Mouse (Mus musculus) heart, embryonic 10.5 days (tissue): Measurements from ENCODE around the gene Gpr107. TPM values are rescaled to one million over a fixed set of nuclear protein-coding genes. Genes with fewer than 3 reads are reported as not detected.

Experiments
- DNase-seq: peaks from one replicate; pipeline ENCODE4 v3.0.0-alpha.2; 2017; ENCODE audit warnings: low spot score
- H3K27ac ChIP-seq: fragments of 300-500 bp; sonication (generic); 2 replicates; pipeline ENCODE4 v1.5.1; 2016; ENCODE audit warnings: mild to moderate bottlenecking
- H3K27me3 ChIP-seq: fragments of 300-500 bp; sonication (generic); 2 replicates; pipeline ENCODE4 v1.6.1; 2016; ENCODE audit warnings: mild to moderate bottlenecking; ENCODE audit not compliant: poor library complexity, insufficient read depth, severe bottlenecking
- H3K36me3 ChIP-seq: fragments of 300-500 bp; sonication (generic); 2 replicates; pipeline ENCODE4 v1.6.1; 2016; ENCODE audit warnings: mild to moderate bottlenecking, moderate library complexity
- H3K4me1 ChIP-seq: fragments of 300-500 bp; sonication (generic); 2 replicates; pipeline ENCODE4 v1.6.1; 2016; ENCODE audit warnings: mild to moderate bottlenecking
- H3K4me3 ChIP-seq: fragments of 300-500 bp; sonication (generic); 2 replicates; pipeline ENCODE4 v1.5.1; 2016; ENCODE audit warnings: mild to moderate bottlenecking, moderate library complexity
- H3K9me3 ChIP-seq: fragments of 300-500 bp; sonication (generic); 2 replicates; pipeline ENCODE4 v1.6.1; 2016; ENCODE audit warnings: mild to moderate bottlenecking, moderate library complexity
- WGBS: fragments of 180-500 bp; shearing (Covaris S2); methylation state at CpG from one replicate; pipeline ENCODE4 v1.1.7; 2016; 5-methylcytosine and 5-hydroxymethylcytosine counted together
- polyA plus RNA-seq: library from polyadenylated mRNA; unstranded; fragments of >200 nt; fragmentation: Nextera tagmentation; extraction: Ambion mirVana; gene quantifications from 2 replicates; pipeline ENCODE4 v1.2.1, GENCODE M21; 2016

Gene Gpr107
- polyA plus RNA-seq, 1 experiment from 2014 or later, result 37.4 TPM

GRCm38 (mm10) chr2:31198621-31199020, 46.5 kb downstream of the Gpr107 start:
- no peaks in the 10 kb centered on the region for H3K27me3 ChIP-seq
- peak overlapping the region; percentile 77 for H3K27ac ChIP-seq
- H3K4me1 ChIP-seq, result peaks cover 66% of the 10 kb centered on the region
- H3K36me3 ChIP-seq, result peaks cover 43% of the 10 kb centered on the region
- H3K4me3 ChIP-seq, result no peak overlapping the region
- WGBS, result 68% methylated on average over 4 of the region's 4 CpGs
- no peaks in the 10 kb centered on the region for H3K9me3 ChIP-seq
- no peak for DNase-seq

GRCm38 (mm10) chr2:31200051-31200450, 47.9 kb downstream of the Gpr107 start:
- Histone ChIP-seq H3K36me3 (peaks cover 43% of the 10 kb centered on the region), H3K4me1 (peaks cover 71% of the 10 kb centered on the region), H3K4me3 (no peak overlapping the region), H3K27ac (peak overlapping the region; percentile 62), H3K27me3 (no peaks in the 10 kb centered on the region), H3K9me3 (no peaks in the 10 kb centered on the region)
- DNase-seq, result no peak
- 59% methylated on average over 2 of the region's 2 CpGs for WGBS

- H3K36me3 ChIP-seq, result peaks cover 34% of the 10 kb centered on the region
- DNase-seq, result no peak
- no peaks in the 10 kb centered on the region for H3K9me3 ChIP-seq
- WGBS, result 48% methylated on average over 7 of the region's 7 CpGs
- no peaks in the 10 kb centered on the region for H3K27me3 ChIP-seq
- no peak overlapping the region for H3K4me3 ChIP-seq
- H3K27ac ChIP-seq, result peak overlapping the region; percentile 81
- peaks cover 84% of the 10 kb centered on the region for H3K4me1 ChIP-seq
Observed at GRCm38 (mm10) chr2:31201851-31202250, 49.7 kb downstream of the Gpr107 start.

- no peak overlapping the region for H3K4me3 ChIP-seq
- WGBS, result 39% methylated on average over 3 of the region's 3 CpGs
- H3K9me3 ChIP-seq, result no peaks in the 10 kb centered on the region
- peak overlapping the region; percentile 81 for H3K27ac ChIP-seq
- peaks cover 84% of the 10 kb centered on the region for H3K4me1 ChIP-seq
- no peaks in the 10 kb centered on the region for H3K27me3 ChIP-seq
- peaks cover 31% of the 10 kb centered on the region for H3K36me3 ChIP-seq
- DNase-seq, result no peak
Observed at GRCm38 (mm10) chr2:31202357-31202756, 50.2 kb downstream of the Gpr107 start.

GRCm38 (mm10) chr2:31202956-31203355, 50.8 kb downstream of the Gpr107 start:
- H3K27ac ChIP-seq, result peak overlapping the region; percentile 81
- H3K36me3 ChIP-seq, result peaks cover 29% of the 10 kb centered on the region
- peaks cover 85% of the 10 kb centered on the region for H3K4me1 ChIP-seq

GRCm38 (mm10) chr2:31204677-31205076, 52.6 kb downstream of the Gpr107 start:
- WGBS, result 72% methylated on average over 5 of the region's 5 CpGs
- peak overlapping the region; percentile 82 for H3K27ac ChIP-seq
- peaks cover 36% of the 10 kb centered on the region for H3K36me3 ChIP-seq
- H3K4me3 ChIP-seq, result no peak overlapping the region
- peaks cover 92% of the 10 kb centered on the region for H3K4me1 ChIP-seq
- H3K9me3 ChIP-seq, result no peaks in the 10 kb centered on the region
- DNase-seq, result no peak
- H3K27me3 ChIP-seq, result no peaks in the 10 kb centered on the region

More at GRCm38 (mm10) chr2:31202956-31203355, 50.8 kb downstream of the Gpr107 start:
- 79% methylated on average over 4 of the region's 4 CpGs for WGBS
- no peak overlapping the region for H3K4me3 ChIP-seq
- H3K27me3 ChIP-seq, result no peaks in the 10 kb centered on the region
- DNase-seq, result no peak
- H3K9me3 ChIP-seq, result no peaks in the 10 kb centered on the region

- Histone ChIP-seq H3K4me3 (no peak overlapping the region), H3K9me3 (no peaks in the 10 kb centered on the region), H3K27ac (peak overlapping the region; percentile 82), H3K4me1 (peaks cover 91% of the 10 kb centered on the region), H3K36me3 (peaks cover 51% of the 10 kb centered on the region), H3K27me3 (no peaks in the 10 kb centered on the region)
- DNase-seq, result no peak
- 82% methylated on average over 4 of the region's 4 CpGs for WGBS
Observed at GRCm38 (mm10) chr2:31206211-31206610, 54.1 kb downstream of the Gpr107 start.

- H3K9me3 ChIP-seq, result no peaks in the 10 kb centered on the region
- DNase-seq, result no peak
- WGBS, result 69% methylated on average over 8 of the region's 8 CpGs
- H3K27ac ChIP-seq, result peak overlapping the region; percentile 82
- peaks cover 91% of the 10 kb centered on the region for H3K4me1 ChIP-seq
- peaks cover 51% of the 10 kb centered on the region for H3K36me3 ChIP-seq
- H3K4me3 ChIP-seq, result no peak overlapping the region
- no peaks in the 10 kb centered on the region for H3K27me3 ChIP-seq
Observed at GRCm38 (mm10) chr2:31206882-31207281, 54.8 kb downstream of the Gpr107 start.

GRCm38 (mm10) chr2:31208544-31209142, 56.5 kb downstream of the Gpr107 start:
- DNase-seq, result peak; percentile 82
- Histone ChIP-seq H3K27ac (peak overlapping the region; percentile 82), H3K4me3 (no peak overlapping the region), H3K36me3 (peaks cover 62% of the 10 kb centered on the region), H3K9me3 (no peaks in the 10 kb centered on the region), H3K27me3 (no peaks in the 10 kb centered on the region), H3K4me1 (peaks cover 91% of the 10 kb centered on the region)
- 64% methylated on average over 13 of the region's 13 CpGs for WGBS

GRCm38 (mm10) chr2:31209525-31209924, 57.4 kb downstream of the Gpr107 start:
- DNase-seq, result no peak
- Histone ChIP-seq H3K4me3 (no peak overlapping the region), H3K36me3 (peaks cover 66% of the 10 kb centered on the region), H3K9me3 (no peaks in the 10 kb centered on the region), H3K4me1 (peaks cover 93% of the 10 kb centered on the region), H3K27ac (peak overlapping the region; percentile 82), H3K27me3 (no peaks in the 10 kb centered on the region)
- WGBS, result 85% methylated on average over 4 of the region's 4 CpGs

- Histone ChIP-seq H3K4me1 (peaks cover 93% of the 10 kb centered on the region), H3K27ac (peak overlapping the region; percentile 82), H3K27me3 (no peaks in the 10 kb centered on the region), H3K9me3 (no peaks in the 10 kb centered on the region), H3K36me3 (peaks cover 69% of the 10 kb centered on the region), H3K4me3 (peak overlapping the region; percentile 29; the same call in 1 of the 2 replicates)
- WGBS, result 55% methylated on average over 11 of the region's 11 CpGs
- no peak for DNase-seq
Observed at GRCm38 (mm10) chr2:31210144-31210847, 58.2 kb downstream of the Gpr107 start.

GRCm38 (mm10) chr2:31211204-31211603, 59.1 kb downstream of the Gpr107 start:
- Histone ChIP-seq H3K9me3 (no peaks in the 10 kb centered on the region), H3K4me1 (peaks cover 93% of the 10 kb centered on the region), H3K27me3 (no peaks in the 10 kb centered on the region), H3K27ac (peak overlapping the region; percentile 82), H3K36me3 (peaks cover 71% of the 10 kb centered on the region), H3K4me3 (peak overlapping the region; percentile 29; the same call in 1 of the 2 replicates)
- no peak for DNase-seq
- WGBS, result 58% methylated on average over 3 of the region's 3 CpGs

GRCm38 (mm10) chr2:31214211-31214796, 62.2 kb downstream of the Gpr107 start:
- Histone ChIP-seq H3K36me3 (peaks cover 69% of the 10 kb centered on the region), H3K4me3 (no peak overlapping the region), H3K27me3 (no peaks in the 10 kb centered on the region), H3K27ac (peak overlapping the region; percentile 63; the same call in 1 of the 2 replicates), H3K9me3 (no peaks in the 10 kb centered on the region), H3K4me1 (peaks cover 80% of the 10 kb centered on the region)
- no peak for DNase-seq
- WGBS, result 69% methylated on average over 16 of the region's 16 CpGs
